Mouse (Mus musculus): Measurements from ENCODE around the gene Copb1. TPM values are rescaled to one million over a fixed set of nuclear protein-coding genes. Genes with fewer than 3 reads are reported as not detected.

Copb1 gene
- polyA plus RNA-seq, 1 experiment from 2014 or later, result 116 TPM

GRCm38 (mm10) chr7:114290078-114290506 is 35.6 kb upstream of the Copb1 start:
- H3K9ac ChIP-seq (ENCODE audit: low read length), result no peak overlapping the region
- ATAC-seq (replicated peaks; ENCODE audit: low FRiP score, low TSS enrichment, low read depth) (no peak), DNase-seq (ENCODE audit: low spot score) (no peak)
- H3K36me3 ChIP-seq (ENCODE audit: control insufficient read depth, insufficient read depth, low read length), result no peaks in the 10 kb centered on the region
- peaks cover 4% of the 10 kb centered on the region; the same call in 1 of the 2 replicates for H3K4me1 ChIP-seq (replicated peaks; ENCODE audit: control insufficient read depth, insufficient read depth, low read length)
- WGBS, result 62% methylated on average over 5 of the region's 5 CpGs
- H3K27ac ChIP-seq (ENCODE audit: low read depth), result no peak overlapping the region
- H3K27me3 ChIP-seq (replicated peaks; ENCODE audit: control insufficient read depth, insufficient read depth, low read length), result no peaks in the 10 kb centered on the region
- no peak overlapping the region for H3K4me3 ChIP-seq (ENCODE audit: low read depth, low read length)
- H3K4me2 ChIP-seq (ENCODE audit: low read length), result no peak overlapping the region
- no peaks in the 10 kb centered on the region for H3K9me3 ChIP-seq (ENCODE audit: control insufficient read depth, low read length)

DNA sequence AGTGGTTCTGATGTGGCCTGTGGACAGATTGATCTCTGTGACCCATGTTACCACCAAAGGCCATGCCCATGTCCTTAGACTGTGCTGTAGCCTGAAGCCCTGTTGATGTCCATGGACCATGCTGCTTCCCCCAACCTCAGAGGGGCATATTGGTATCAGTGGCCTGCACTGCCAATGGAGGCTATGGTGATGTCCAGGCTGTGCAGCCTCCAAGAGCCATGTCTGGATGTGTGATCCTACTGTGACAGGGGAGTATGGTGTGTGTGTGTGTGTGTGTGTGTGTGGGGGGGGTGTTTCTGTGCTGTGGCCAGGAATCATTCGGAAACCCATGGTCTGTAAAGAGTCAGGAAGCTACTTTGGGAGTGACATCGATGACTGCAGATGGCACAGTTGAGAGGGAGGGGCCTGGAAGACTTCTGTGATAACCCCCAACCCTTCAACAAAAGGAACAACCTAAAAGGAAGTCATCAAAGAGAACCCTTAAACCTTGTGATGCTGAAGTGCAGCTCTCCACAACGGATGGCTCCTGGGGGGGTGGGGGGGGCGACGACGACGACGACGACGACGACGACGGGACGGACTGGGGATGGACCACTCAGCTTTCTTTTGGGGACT is 29.9 kb upstream of the Copb1 start:
- Histone ChIP-seq H3K4me2 (ENCODE audit: low read length) (no peak overlapping the region), H3K9me3 (ENCODE audit: control insufficient read depth, low read length) (no peaks in the 10 kb centered on the region), H3K9ac (ENCODE audit: low read length) (no peak overlapping the region), H3K27me3 (replicated peaks; ENCODE audit: control insufficient read depth, insufficient read depth, low read length) (no peaks in the 10 kb centered on the region), H3K27ac (ENCODE audit: low read depth) (no peak overlapping the region), H3K4me3 (ENCODE audit: low read depth, low read length) (no peak overlapping the region), H3K36me3 (ENCODE audit: control insufficient read depth, insufficient read depth, low read length) (no peaks in the 10 kb centered on the region), H3K4me1 (replicated peaks; ENCODE audit: control insufficient read depth, insufficient read depth, low read length) (no peaks in the 10 kb centered on the region)
- 91% methylated on average over 14 of the region's 14 CpGs for WGBS
- ATAC-seq (replicated peaks; ENCODE audit: low FRiP score, low TSS enrichment, low read depth), result no peak; the same call in 1 of the 2 replicates
- DNase-seq (ENCODE audit: low spot score), result no peak

- no peak for ATAC-seq (replicated peaks; ENCODE audit: low FRiP score, low TSS enrichment, low read depth)
- no peak overlapping the region for H3K9ac ChIP-seq (ENCODE audit: low read length)
- no peak overlapping the region for H3K4me2 ChIP-seq (ENCODE audit: low read length)
- no peaks in the 10 kb centered on the region for H3K27me3 ChIP-seq (replicated peaks; ENCODE audit: control insufficient read depth, insufficient read depth, low read length)
- no peak overlapping the region for H3K4me3 ChIP-seq (ENCODE audit: low read depth, low read length)
- H3K27ac ChIP-seq (ENCODE audit: low read depth), result no peak overlapping the region
- WGBS, result 80% methylated on average over 9 of the region's 9 CpGs
- no peak for DNase-seq (ENCODE audit: low spot score)
- H3K9me3 ChIP-seq (ENCODE audit: control insufficient read depth, low read length), result no peaks in the 10 kb centered on the region
- H3K4me1 ChIP-seq (replicated peaks; ENCODE audit: control insufficient read depth, insufficient read depth, low read length), result no peaks in the 10 kb centered on the region
- no peaks in the 10 kb centered on the region for H3K36me3 ChIP-seq (ENCODE audit: control insufficient read depth, insufficient read depth, low read length)
These were observed 28.5 kb upstream of the Copb1 start for GRCm38 (mm10) chr7:114283006-114283405.

DNA sequence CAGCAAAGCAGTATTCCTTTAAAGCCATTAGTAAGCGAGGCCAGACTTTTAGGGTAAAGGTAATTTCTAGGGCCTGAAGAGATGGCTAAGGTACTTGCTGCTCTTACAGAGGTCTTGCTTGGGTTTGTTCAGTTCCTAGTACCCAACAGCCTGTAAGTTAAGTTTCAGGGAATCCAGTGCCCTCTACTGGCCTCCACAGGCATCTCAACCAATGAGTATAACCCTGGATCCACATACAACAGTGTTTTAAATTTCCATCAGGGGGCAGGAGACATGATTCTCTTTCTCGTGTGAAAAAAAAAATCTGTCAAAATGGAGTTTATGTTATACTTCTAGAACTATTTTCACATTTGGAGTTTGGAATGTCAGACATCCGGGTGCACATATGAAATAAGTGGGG is 27.2 kb upstream of the Copb1 start:
- H3K36me3 ChIP-seq (ENCODE audit: control insufficient read depth, insufficient read depth, low read length), result no peaks in the 10 kb centered on the region
- no peak for DNase-seq (ENCODE audit: low spot score)
- no peak overlapping the region for H3K9ac ChIP-seq (ENCODE audit: low read length)
- H3K4me1 ChIP-seq (replicated peaks; ENCODE audit: control insufficient read depth, insufficient read depth, low read length), result no peaks in the 10 kb centered on the region
- no peak overlapping the region for H3K4me2 ChIP-seq (ENCODE audit: low read length)
- no peak for ATAC-seq (replicated peaks; ENCODE audit: low FRiP score, low TSS enrichment, low read depth)
- no peak overlapping the region for H3K27ac ChIP-seq (ENCODE audit: low read depth)
- no peaks in the 10 kb centered on the region for H3K27me3 ChIP-seq (replicated peaks; ENCODE audit: control insufficient read depth, insufficient read depth, low read length)
- no peak overlapping the region for H3K4me3 ChIP-seq (ENCODE audit: low read depth, low read length)
- 53% methylated on average over 3 of the region's 3 CpGs for WGBS
- no peaks in the 10 kb centered on the region for H3K9me3 ChIP-seq (ENCODE audit: control insufficient read depth, low read length)

GRCm38 (mm10) chr7:114276005-114276752 is 21.7 kb upstream of the Copb1 start, which contains the start of gene Psma1:
Gene Psma1 (minus strand): TSS chr7:114276118.
- Histone ChIP-seq H3K36me3 (ENCODE audit: control insufficient read depth, insufficient read depth, low read length) (peaks cover 28% of the 10 kb centered on the region), H3K27ac (ENCODE audit: low read depth) (peak within 1 kb of the TSS; percentile 67), H3K9me3 (ENCODE audit: control insufficient read depth, low read length) (no peaks in the 10 kb centered on the region), H3K4me3 (ENCODE audit: low read depth, low read length) (peak within 1 kb of the TSS; percentile 97), H3K9ac (ENCODE audit: low read length) (peak within 1 kb of the TSS; percentile 86), H3K4me1 (replicated peaks; ENCODE audit: control insufficient read depth, insufficient read depth, low read length) (peaks cover 6% of the 10 kb centered on the region; the same call in 1 of the 2 replicates), H3K27me3 (replicated peaks; ENCODE audit: control insufficient read depth, insufficient read depth, low read length) (no peaks in the 10 kb centered on the region), H3K4me2 (ENCODE audit: low read length) (peak within 1 kb of the TSS; percentile 96)
- DNase-seq (ENCODE audit: low spot score) (peak; percentile 96), ATAC-seq (replicated peaks; ENCODE audit: low FRiP score, low TSS enrichment, low read depth) (peak; percentile 92)
- whole genome bisulfite sequencing, result under 1% methylated on average over 39 of the region's 39 CpGs

DNA sequence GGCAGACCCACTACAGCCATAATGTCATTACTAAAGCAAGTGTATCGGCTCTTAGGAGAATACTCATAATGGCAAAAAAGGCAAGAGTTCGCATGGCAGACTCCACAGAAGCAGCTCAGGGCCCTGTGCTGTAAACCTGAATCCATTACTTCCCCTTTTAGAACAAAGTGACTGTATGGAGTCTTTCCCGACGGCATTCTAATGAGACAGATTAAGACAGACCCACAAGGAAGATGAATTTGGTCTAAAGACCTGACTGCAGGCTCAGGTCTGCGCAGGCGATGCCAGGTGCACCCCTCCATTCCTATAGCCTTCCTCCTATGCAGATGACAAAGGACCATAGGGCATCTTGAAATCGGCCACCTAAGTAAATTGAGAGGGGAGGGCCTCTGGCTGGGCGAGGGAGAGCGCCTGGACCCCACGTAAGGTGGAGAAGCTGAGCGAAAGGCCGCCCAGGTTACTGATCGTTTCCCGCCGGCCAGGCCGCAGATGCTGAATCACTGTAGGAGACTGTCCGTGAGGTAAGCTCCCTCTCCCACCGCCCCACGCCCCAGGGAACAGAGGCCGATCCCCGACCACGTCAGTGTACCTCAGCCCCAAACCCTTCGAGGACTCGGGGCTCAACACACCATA is 21.0 kb upstream of the Copb1 start:
- under 1% methylated on average over 24 of the region's 24 CpGs for WGBS
- peak overlapping the region; percentile 97 for H3K4me3 ChIP-seq (ENCODE audit: low read depth, low read length)
- H3K9me3 ChIP-seq (ENCODE audit: control insufficient read depth, low read length), result no peaks in the 10 kb centered on the region
- DNase-seq (ENCODE audit: low spot score), result no peak
- H3K27ac ChIP-seq (ENCODE audit: low read depth), result no peak overlapping the region
- H3K9ac ChIP-seq (ENCODE audit: low read length), result peak overlapping the region; percentile 86
- peak; percentile 43 for ATAC-seq (replicated peaks; ENCODE audit: low FRiP score, low TSS enrichment, low read depth)
- peaks cover 35% of the 10 kb centered on the region for H3K36me3 ChIP-seq (ENCODE audit: control insufficient read depth, insufficient read depth, low read length)
- no peaks in the 10 kb centered on the region for H3K27me3 ChIP-seq (replicated peaks; ENCODE audit: control insufficient read depth, insufficient read depth, low read length)
- H3K4me1 ChIP-seq (replicated peaks; ENCODE audit: control insufficient read depth, insufficient read depth, low read length), result peaks cover 6% of the 10 kb centered on the region; the same call in 1 of the 2 replicates
- peak overlapping the region; percentile 96 for H3K4me2 ChIP-seq (ENCODE audit: low read length)

- H3K4me3 ChIP-seq (ENCODE audit: low read depth, low read length), result no peak overlapping the region
- no peak for DNase-seq (ENCODE audit: low spot score)
- ATAC-seq (replicated peaks; ENCODE audit: low FRiP score, low TSS enrichment, low read depth), result no peak
- peaks cover 94% of the 10 kb centered on the region for H3K36me3 ChIP-seq (ENCODE audit: control insufficient read depth, insufficient read depth, low read length)
- H3K4me2 ChIP-seq (ENCODE audit: low read length), result no peak overlapping the region
- no peak overlapping the region for H3K9ac ChIP-seq (ENCODE audit: low read length)
- WGBS, result 94% methylated on average over 5 of the region's 5 CpGs
- H3K9me3 ChIP-seq (ENCODE audit: control insufficient read depth, low read length), result peaks cover 3% of the 10 kb centered on the region; the same call in 1 of the 2 replicates
- H3K27ac ChIP-seq (ENCODE audit: low read depth), result no peak overlapping the region
- H3K4me1 ChIP-seq (replicated peaks; ENCODE audit: control insufficient read depth, insufficient read depth, low read length), result no peaks in the 10 kb centered on the region
- H3K27me3 ChIP-seq (replicated peaks; ENCODE audit: control insufficient read depth, insufficient read depth, low read length), result no peaks in the 10 kb centered on the region
These were observed 13.9 kb upstream of the Copb1 start for GRCm38 (mm10) chr7:114268446-114268845.

DNA sequence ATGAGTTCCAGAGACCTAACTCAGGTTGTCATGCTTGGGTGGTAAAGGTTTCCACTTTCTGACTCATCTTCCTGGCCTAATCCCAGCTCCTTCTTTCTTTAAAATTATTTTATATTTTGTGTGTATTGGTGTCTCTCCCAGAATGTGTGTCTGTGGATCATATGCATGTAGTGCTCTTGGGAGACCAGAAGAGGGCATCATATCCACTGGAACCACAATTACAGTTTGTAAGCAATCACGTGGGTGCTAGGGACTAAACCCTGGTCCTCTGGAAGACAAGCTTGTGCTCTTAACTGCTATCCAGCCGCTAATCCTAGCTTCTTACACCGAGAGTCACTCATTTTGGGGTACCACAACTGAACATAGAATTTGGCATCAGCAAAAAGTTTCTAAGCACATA is 2.8 kb downstream of the Copb1 start:
- 0 out of 2 replicates have a peak, but pooled peaks cover 5% of the 10 kb centered on the region for H3K9me3 ChIP-seq (ENCODE audit: control insufficient read depth, low read length)
- no peak overlapping the region for H3K9ac ChIP-seq (ENCODE audit: low read length)
- DNase-seq (ENCODE audit: low spot score) (no peak), ATAC-seq (replicated peaks; ENCODE audit: low FRiP score, low TSS enrichment, low read depth) (no peak)
- no peak overlapping the region for H3K4me3 ChIP-seq (ENCODE audit: low read depth, low read length)
- no peaks in the 10 kb centered on the region for H3K27me3 ChIP-seq (replicated peaks; ENCODE audit: control insufficient read depth, insufficient read depth, low read length)
- no peak overlapping the region for H3K27ac ChIP-seq (ENCODE audit: low read depth)
- 91% methylated on average over 3 of the region's 3 CpGs for WGBS
- no peak overlapping the region for H3K4me2 ChIP-seq (ENCODE audit: low read length)
- H3K36me3 ChIP-seq (ENCODE audit: control insufficient read depth, insufficient read depth, low read length), result peaks cover 54% of the 10 kb centered on the region
- 0 out of 2 replicates have a peak, but pooled peaks cover 7% of the 10 kb centered on the region for H3K4me1 ChIP-seq (replicated peaks; ENCODE audit: control insufficient read depth, insufficient read depth, low read length)
